Mouse (Mus musculus): ENCODE data around the gene Lilrb4a. TPM values are rescaled to one million over a fixed set of nuclear protein-coding genes. Genes with fewer than 3 reads are reported as not detected.

Lilrb4a gene
- polyA plus RNA-seq, 1 experiment from 2014 or later: 2.4 TPM

GRCm38 (mm10) chr10:51520021-51520420 lies 29.3 kb downstream of the Lilrb4a start:
- Histone ChIP-seq H3K27ac (replicated peaks) (no peak overlapping the region), H3K36me3 (ENCODE audit: control insufficient read depth, insufficient read depth, low read length) (no peaks in the 10 kb centered on the region), H3K4me3 (ENCODE audit: low read depth, low read length) (no peak overlapping the region), H3K4me1 (replicated peaks; ENCODE audit: control insufficient read depth, insufficient read depth) (no peaks in the 10 kb centered on the region), H3K9me3 (ENCODE audit: control insufficient read depth, low read length) (no peaks in the 10 kb centered on the region), H3K9ac (ENCODE audit: low read length) (no peak overlapping the region), H3K4me2 (replicated peaks; ENCODE audit: low read depth) (no peak overlapping the region), H3K27me3 (ENCODE audit: control insufficient read depth, insufficient read depth, low read length) (no peaks in the 10 kb centered on the region)
- DNase-seq (ENCODE audit: low spot score): no peak
- TF ChIP-seq EP300 (optimal IDR thresholded peaks at IDR 0.05) (no peak), CTCF (IDR thresholded peaks at IDR 0.05; ENCODE audit: low read depth) (no peak)
- ATAC-seq (ENCODE audit: low FRiP score, low TSS enrichment): no peak

GRCm38 (mm10) chr10:51521453-51521852 lies 30.7 kb downstream of the Lilrb4a start:
- TF ChIP-seq EP300 (optimal IDR thresholded peaks at IDR 0.05) (no peak), CTCF (IDR thresholded peaks at IDR 0.05; ENCODE audit: low read depth) (no peak)
- ATAC-seq (ENCODE audit: low FRiP score, low TSS enrichment) (no peak), DNase-seq (ENCODE audit: low spot score) (no peak)
- Histone ChIP-seq H3K4me1 (replicated peaks; ENCODE audit: control insufficient read depth, insufficient read depth) (no peaks in the 10 kb centered on the region), H3K27me3 (ENCODE audit: control insufficient read depth, insufficient read depth, low read length) (no peaks in the 10 kb centered on the region), H3K9me3 (ENCODE audit: control insufficient read depth, low read length) (no peaks in the 10 kb centered on the region), H3K27ac (replicated peaks) (no peak overlapping the region), H3K4me2 (replicated peaks; ENCODE audit: low read depth) (no peak overlapping the region), H3K4me3 (ENCODE audit: low read depth, low read length) (no peak overlapping the region), H3K36me3 (ENCODE audit: control insufficient read depth, insufficient read depth, low read length) (no peaks in the 10 kb centered on the region), H3K9ac (ENCODE audit: low read length) (no peak overlapping the region)

- Histone ChIP-seq H3K4me3 (ENCODE audit: low read depth, low read length) (no peak overlapping the region), H3K9me3 (ENCODE audit: control insufficient read depth, low read length) (no peaks in the 10 kb centered on the region), H3K27ac (replicated peaks) (no peak overlapping the region)
These were observed 35.3 kb downstream of the Lilrb4a start for GRCm38 (mm10) chr10:51526090-51526489.

GRCm38 (mm10) chr10:51526633-51527032 lies 35.9 kb downstream of the Lilrb4a start:
- DNase-seq (ENCODE audit: low spot score): no peak
- no peak overlapping the region for H3K4me2 ChIP-seq (replicated peaks; ENCODE audit: low read depth)

More at GRCm38 (mm10) chr10:51526090-51526489, 35.3 kb downstream of the Lilrb4a start:
- Histone ChIP-seq H3K4me1 (replicated peaks; ENCODE audit: control insufficient read depth, insufficient read depth) (no peaks in the 10 kb centered on the region), H3K36me3 (ENCODE audit: control insufficient read depth, insufficient read depth, low read length) (no peaks in the 10 kb centered on the region), H3K4me2 (replicated peaks; ENCODE audit: low read depth) (no peak overlapping the region), H3K9ac (ENCODE audit: low read length) (no peak overlapping the region), H3K27me3 (ENCODE audit: control insufficient read depth, insufficient read depth, low read length) (no peaks in the 10 kb centered on the region)
- no peak for ATAC-seq (ENCODE audit: low FRiP score, low TSS enrichment)
- WGBS: 61% methylated on average over 7 of the region's 7 CpGs
- no peak for TF ChIP-seq CTCF (IDR thresholded peaks at IDR 0.05; ENCODE audit: low read depth)
- TF ChIP-seq EP300 (optimal IDR thresholded peaks at IDR 0.05): no peak
- DNase-seq (ENCODE audit: low spot score): no peak

GRCm38 (mm10) chr10:51528840-51529434 lies 38.2 kb downstream of the Lilrb4a start:
- no peaks in the 10 kb centered on the region for H3K4me1 ChIP-seq (replicated peaks; ENCODE audit: control insufficient read depth, insufficient read depth)
- TF ChIP-seq CTCF (IDR thresholded peaks at IDR 0.05; ENCODE audit: low read depth) (no peak), EP300 (optimal IDR thresholded peaks at IDR 0.05) (no peak)
- DNase-seq (ENCODE audit: low spot score) (no peak), ATAC-seq (ENCODE audit: low FRiP score, low TSS enrichment) (no peak)
- no peak overlapping the region for H3K27ac ChIP-seq (replicated peaks)
- H3K27me3 ChIP-seq (ENCODE audit: control insufficient read depth, insufficient read depth, low read length): no peaks in the 10 kb centered on the region
- WGBS: 47% methylated on average over 8 of the region's 8 CpGs
- H3K36me3 ChIP-seq (ENCODE audit: control insufficient read depth, insufficient read depth, low read length): no peaks in the 10 kb centered on the region
- no peak overlapping the region for H3K4me3 ChIP-seq (ENCODE audit: low read depth, low read length)
- no peak overlapping the region for H3K4me2 ChIP-seq (replicated peaks; ENCODE audit: low read depth)
- H3K9ac ChIP-seq (ENCODE audit: low read length): no peak overlapping the region
- H3K9me3 ChIP-seq (ENCODE audit: control insufficient read depth, low read length): no peaks in the 10 kb centered on the region

More at GRCm38 (mm10) chr10:51526633-51527032, 35.9 kb downstream of the Lilrb4a start:
- Histone ChIP-seq H3K36me3 (ENCODE audit: control insufficient read depth, insufficient read depth, low read length) (no peaks in the 10 kb centered on the region), H3K27ac (replicated peaks) (no peak overlapping the region), H3K4me3 (ENCODE audit: low read depth, low read length) (no peak overlapping the region), H3K4me1 (replicated peaks; ENCODE audit: control insufficient read depth, insufficient read depth) (no peaks in the 10 kb centered on the region), H3K27me3 (ENCODE audit: control insufficient read depth, insufficient read depth, low read length) (no peaks in the 10 kb centered on the region), H3K9ac (ENCODE audit: low read length) (no peak overlapping the region), H3K9me3 (ENCODE audit: control insufficient read depth, low read length) (no peaks in the 10 kb centered on the region)
- WGBS: 65% methylated on average over 4 of the region's 4 CpGs
- TF ChIP-seq EP300 (optimal IDR thresholded peaks at IDR 0.05): no peak
- TF ChIP-seq CTCF (IDR thresholded peaks at IDR 0.05; ENCODE audit: low read depth): no peak
- ATAC-seq (ENCODE audit: low FRiP score, low TSS enrichment): no peak

GRCm38 (mm10) chr10:51529497-51529896 lies 38.7 kb downstream of the Lilrb4a start:
- WGBS: 68% methylated on average over 3 of the region's 3 CpGs
- no peaks in the 10 kb centered on the region for H3K4me1 ChIP-seq (replicated peaks; ENCODE audit: control insufficient read depth, insufficient read depth)
- no peak for TF ChIP-seq CTCF (IDR thresholded peaks at IDR 0.05; ENCODE audit: low read depth)
- TF ChIP-seq EP300 (optimal IDR thresholded peaks at IDR 0.05): no peak
- no peaks in the 10 kb centered on the region for H3K9me3 ChIP-seq (ENCODE audit: control insufficient read depth, low read length)
- H3K9ac ChIP-seq (ENCODE audit: low read length): no peak overlapping the region
- no peaks in the 10 kb centered on the region for H3K27me3 ChIP-seq (ENCODE audit: control insufficient read depth, insufficient read depth, low read length)
- ATAC-seq (ENCODE audit: low FRiP score, low TSS enrichment): no peak
- H3K36me3 ChIP-seq (ENCODE audit: control insufficient read depth, insufficient read depth, low read length): no peaks in the 10 kb centered on the region
- no peak overlapping the region for H3K4me2 ChIP-seq (replicated peaks; ENCODE audit: low read depth)
- H3K4me3 ChIP-seq (ENCODE audit: low read depth, low read length): no peak overlapping the region
- no peak overlapping the region for H3K27ac ChIP-seq (replicated peaks)
- DNase-seq (ENCODE audit: low spot score): no peak
